Mouse (Mus musculus) limb, embryonic 14.5 days (tissue): ENCODE data around the gene Tmem208. TPM values are rescaled to one million over a fixed set of nuclear protein-coding genes. Genes with fewer than 3 reads are reported as not detected.

Source experiments
- ATAC-seq: fragments of 200-750 bp; cut with Nextera tagmentation; 2 replicates; pipeline ENCODE4 v1.8.0; 2017; ENCODE audit warnings: low read depth, moderate number of reproducible peaks, moderate TSS enrichment; ENCODE audit not compliant: low FRiP score
- DNase-seq: peaks from one replicate; pipeline ENCODE4 v3.0.0-alpha.2; 2015; ENCODE audit warnings: low spot score
- H3K27ac ChIP-seq: fragments of 300-500 bp; sonication (generic); replicated peaks from 2 replicates; pipeline ENCODE4 v1.5.1; 2014; ENCODE audit warnings: low read depth, mild to moderate bottlenecking, low read length, moderate library complexity, mixed read lengths
- H3K27me3 ChIP-seq: fragments of 300-500 bp; sonication (generic); 2 replicates; pipeline ENCODE4 v1.6.1; 2014; ENCODE audit warnings: low read length, mixed read lengths; ENCODE audit not compliant: control insufficient read depth, insufficient read depth
- H3K36me3 ChIP-seq: fragments of 300-500 bp; sonication (generic); 2 replicates; pipeline ENCODE4 v1.6.1; 2014; ENCODE audit warnings: mild to moderate bottlenecking, low read length, moderate library complexity, mixed read lengths; ENCODE audit not compliant: control insufficient read depth, insufficient read depth
- H3K4me1 ChIP-seq: fragments of 300-500 bp; sonication (generic); 2 replicates; pipeline ENCODE4 v1.6.1; 2014; ENCODE audit warnings: antibody characterized with exemption, low read length, mixed read lengths; ENCODE audit not compliant: control insufficient read depth, insufficient read depth
- H3K4me2 ChIP-seq: fragments of 300-500 bp; sonication (generic); replicated peaks from 2 replicates; pipeline ENCODE4 v1.6.1; 2014; ENCODE audit warnings: low read depth, mild to moderate bottlenecking, low read length, moderate library complexity; ENCODE audit not compliant: severe bottlenecking
- H3K4me3 ChIP-seq: fragments of 300-500 bp; sonication (generic); replicated peaks from 2 replicates; pipeline ENCODE4 v1.5.1; 2014; ENCODE audit warnings: low read length
- H3K9ac ChIP-seq: fragments of 300-500 bp; sonication (generic); 2 replicates; pipeline ENCODE4 v1.6.1; 2014; ENCODE audit warnings: mild to moderate bottlenecking, low read depth, low read length, moderate library complexity; ENCODE audit not compliant: severe bottlenecking
- H3K9me3 ChIP-seq: fragments of 300-500 bp; sonication (generic); 2 replicates; pipeline ENCODE4 v1.6.1; 2016; ENCODE audit warnings: low read length; ENCODE audit not compliant: control insufficient read depth
- POLR2A ChIP-seq: fragments of 200-500 bp; IDR thresholded peaks from 2 replicates; pipeline ENCODE4 v1.8.0; 2012; ENCODE audit warnings: inconsistent platforms, mild to moderate bottlenecking, moderate library complexity, borderline replicate concordance; ENCODE audit not compliant: insufficient read depth, insufficient read length; ENCODE audit errors: extremely low read depth
- WGBS: fragments of 180-500 bp; shearing (Covaris S2); extraction: QIAGEN DNeasy Blood & Tissue Kit; methylation state at CpG from one replicate; pipeline ENCODE4 v1.1.7; 2014; 5-methylcytosine and 5-hydroxymethylcytosine counted together
- polyA plus RNA-seq, 2 experiments: library from polyadenylated mRNA; depleted of rRNA in 1 of 2; stranded (reverse) in 1 of 2; unstranded in 1 of 2; fragments of >200 nt; fragmentation: Nextera tagmentation in 1 of 2; extraction: Ambion mirVana in 1 of 2; gene quantifications; 2 replicates each; pipeline versions ENCODE4 v1.2.1 to v1.2.3; 2012 to 2014

Tmem208 gene
- polyA plus RNA-seq, 2 experiments, result 126 to 135 TPM

DNA sequence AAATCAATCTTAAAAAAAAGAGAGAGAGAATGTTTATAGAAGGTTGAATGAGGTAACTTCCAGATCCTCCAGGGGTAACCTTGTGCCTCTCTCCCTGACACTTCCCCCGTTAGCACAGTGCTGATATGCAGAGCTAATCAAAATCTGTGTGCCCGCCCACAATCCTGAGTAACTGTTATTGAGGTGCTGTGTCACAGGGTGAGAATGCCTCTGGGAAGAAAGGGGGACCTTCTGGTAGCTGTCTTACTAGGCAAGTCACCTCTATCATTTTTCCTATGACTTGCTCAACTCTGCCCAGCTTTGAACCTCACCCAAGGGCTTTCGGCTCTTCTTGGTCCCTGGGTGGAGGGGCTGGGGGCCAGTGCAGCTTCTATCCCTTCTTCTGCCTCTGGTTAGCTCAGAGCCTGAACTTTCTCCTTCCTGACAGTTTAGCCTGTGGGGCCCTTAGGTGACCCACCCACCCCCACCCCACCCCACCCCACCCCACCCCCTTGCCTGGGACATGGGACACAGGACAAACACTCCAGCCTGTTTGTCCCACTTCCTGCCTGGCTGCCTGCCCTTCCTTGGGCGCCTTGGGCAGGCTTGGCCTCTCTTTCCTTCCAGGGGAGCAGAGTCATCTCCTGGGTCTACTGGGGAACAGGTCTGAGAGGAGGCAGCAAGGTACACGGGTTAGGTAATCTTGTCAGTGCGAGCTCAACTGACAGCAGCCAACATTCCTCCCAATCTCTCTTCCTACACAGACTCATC is 13.9 kb downstream of the Tmem208 start:
- no peak for TF ChIP-seq POLR2A
- WGBS, result 75% methylated on average over 6 of the region's 6 CpGs
- H3K36me3 ChIP-seq, result peaks cover 26% of the 10 kb centered on the region
- H3K9me3 ChIP-seq, result no peaks in the 10 kb centered on the region
- ATAC-seq (no peak), DNase-seq (no peak)
- H3K4me2 ChIP-seq, result no peak overlapping the region
- H3K27ac ChIP-seq, result no peak overlapping the region
- no peak overlapping the region for H3K4me3 ChIP-seq
- no peak overlapping the region for H3K9ac ChIP-seq
- 0 out of 2 replicates have a peak, but pooled peaks cover 5% of the 10 kb centered on the region for H3K4me1 ChIP-seq
- H3K27me3 ChIP-seq, result no peaks in the 10 kb centered on the region

- DNase-seq, result no peak
- no peak for ATAC-seq
- no peak for TF ChIP-seq POLR2A
These were observed 15.2 kb downstream of the Tmem208 start for GRCm38 (mm10) chr8:105341399-105341798.

DNA sequence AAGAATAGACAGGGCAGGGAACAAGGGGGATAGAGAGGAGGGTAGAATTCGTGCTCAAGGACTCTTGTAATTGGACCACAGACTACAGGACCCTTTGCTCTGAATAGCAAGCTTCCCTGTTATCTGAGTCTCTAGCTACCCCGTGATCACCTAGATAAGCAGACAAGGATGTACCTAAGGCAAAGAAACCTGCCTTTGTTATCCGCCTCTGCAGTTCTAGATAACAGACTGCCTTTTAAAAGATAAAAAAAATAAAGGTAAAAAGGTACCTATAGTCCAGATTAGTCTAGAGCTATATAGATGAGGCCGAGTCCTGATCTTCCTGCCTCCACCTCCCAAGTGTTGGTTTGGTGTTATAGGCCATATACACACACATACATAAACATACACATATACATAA is 16.6 kb downstream of the Tmem208 start:
- 80% methylated on average over 4 of the region's 4 CpGs for WGBS
- Histone ChIP-seq H3K9ac (no peak overlapping the region), H3K4me3 (no peak overlapping the region), H3K36me3 (0 out of 2 replicates have a peak, but pooled peaks cover under 1% of the 10 kb centered on the region), H3K27ac (no peak overlapping the region), H3K9me3 (no peaks in the 10 kb centered on the region), H3K27me3 (no peaks in the 10 kb centered on the region), H3K4me1 (peaks cover 16% of the 10 kb centered on the region), H3K4me2 (no peak overlapping the region)
- ATAC-seq (no peak), DNase-seq (no peak)
- TF ChIP-seq POLR2A, result no peak

More at GRCm38 (mm10) chr8:105341399-105341798, 15.2 kb downstream of the Tmem208 start:
- H3K9ac ChIP-seq, result no peak overlapping the region
- no peaks in the 10 kb centered on the region for H3K27me3 ChIP-seq
- H3K4me3 ChIP-seq, result no peak overlapping the region
- no peak overlapping the region for H3K27ac ChIP-seq
- peaks cover 13% of the 10 kb centered on the region for H3K36me3 ChIP-seq
- WGBS, result 43% methylated on average over 8 of the region's 8 CpGs
- H3K4me1 ChIP-seq, result peaks cover 10% of the 10 kb centered on the region
- H3K4me2 ChIP-seq, result no peak overlapping the region
- no peaks in the 10 kb centered on the region for H3K9me3 ChIP-seq

- ATAC-seq, result no peak
- H3K4me1 ChIP-seq, result peaks cover 16% of the 10 kb centered on the region
- no peak for DNase-seq
- H3K9ac ChIP-seq, result no peak overlapping the region
- no peaks in the 10 kb centered on the region for H3K27me3 ChIP-seq
- H3K27ac ChIP-seq, result no peak overlapping the region
- no peaks in the 10 kb centered on the region for H3K36me3 ChIP-seq
- no peak overlapping the region for H3K4me3 ChIP-seq
- no peak for TF ChIP-seq POLR2A
- no peaks in the 10 kb centered on the region for H3K9me3 ChIP-seq
- H3K4me2 ChIP-seq, result no peak overlapping the region
- 73% methylated on average over 7 of the region's 8 CpGs for WGBS
These were observed 17.8 kb downstream of the Tmem208 start for GRCm38 (mm10) chr8:105343791-105344574.
